Mouse (Mus musculus): ENCODE data around the gene Asic2. TPM values are rescaled to one million over a fixed set of nuclear protein-coding genes. Genes with fewer than 3 reads are reported as not detected.

The Asic2 gene
- polyA plus RNA-seq, 1 experiment from 2014 or later: not detected

- ATAC-seq (ENCODE audit: low read depth) (no peak), DNase-seq (no peak)
- WGBS (ENCODE audit: insufficient replicate concordance): 45% methylated on average over 4 of the region's 4 CpGs
Observed at GRCm38 (mm10) chr11:80913408-80914024, 1054.7 kb downstream of the Asic2 start.

GRCm38 (mm10) chr11:80912721-80913120 is 1055.5 kb downstream of the Asic2 start:
- WGBS (ENCODE audit: insufficient replicate concordance): 64% methylated on average over 5 of the region's 5 CpGs

More at GRCm38 (mm10) chr11:80913408-80914024, 1054.7 kb downstream of the Asic2 start:
- Histone ChIP-seq H3K27ac (no peak overlapping the region), H3K4me2 (no peak overlapping the region), H3K27me3 (no peaks in the 10 kb centered on the region), H3K9me3 (replicated peaks) (no peaks in the 10 kb centered on the region), H3K36me3 (no peaks in the 10 kb centered on the region), H3K4me1 (replicated peaks) (no peaks in the 10 kb centered on the region), H3K4me3 (replicated peaks) (no peak overlapping the region), H3K9ac (no peak overlapping the region)

GRCm38 (mm10) chr11:80907820-80908219 is 1060.4 kb downstream of the Asic2 start:
- no peaks in the 10 kb centered on the region for H3K36me3 ChIP-seq
- no peak for DNase-seq
- no peak overlapping the region for H3K27ac ChIP-seq
- ATAC-seq (ENCODE audit: low read depth): no peak
- peaks cover 3% of the 10 kb centered on the region; the same call in 1 of the 2 replicates for H3K27me3 ChIP-seq
- 67% methylated on average over 6 of the region's 6 CpGs for WGBS (ENCODE audit: insufficient replicate concordance)
- H3K4me1 ChIP-seq (replicated peaks): no peaks in the 10 kb centered on the region
- H3K9me3 ChIP-seq (replicated peaks): no peaks in the 10 kb centered on the region
- no peak overlapping the region for H3K4me2 ChIP-seq
- no peak overlapping the region for H3K9ac ChIP-seq
- no peak overlapping the region for H3K4me3 ChIP-seq (replicated peaks)

More at GRCm38 (mm10) chr11:80912721-80913120, 1055.5 kb downstream of the Asic2 start:
- no peak for DNase-seq
- H3K4me1 ChIP-seq (replicated peaks): no peaks in the 10 kb centered on the region
- no peak for ATAC-seq (ENCODE audit: low read depth)
- H3K36me3 ChIP-seq: no peaks in the 10 kb centered on the region
- no peak overlapping the region for H3K4me2 ChIP-seq
- no peak overlapping the region for H3K9ac ChIP-seq
- no peaks in the 10 kb centered on the region for H3K27me3 ChIP-seq
- H3K27ac ChIP-seq: no peak overlapping the region
- no peak overlapping the region for H3K4me3 ChIP-seq (replicated peaks)
- H3K9me3 ChIP-seq (replicated peaks): no peaks in the 10 kb centered on the region

- no peak overlapping the region for H3K4me2 ChIP-seq
- DNase-seq: no peak
Observed at GRCm38 (mm10) chr11:80906456-80906855, 1061.8 kb downstream of the Asic2 start.

GRCm38 (mm10) chr11:80904559-80904958 is 1063.7 kb downstream of the Asic2 start:
- DNase-seq (no peak), ATAC-seq (ENCODE audit: low read depth) (no peak)
- Histone ChIP-seq H3K4me2 (no peak overlapping the region), H3K27me3 (peaks cover 3% of the 10 kb centered on the region; the same call in 1 of the 2 replicates), H3K9me3 (replicated peaks) (no peaks in the 10 kb centered on the region), H3K9ac (no peak overlapping the region), H3K27ac (no peak overlapping the region), H3K36me3 (no peaks in the 10 kb centered on the region), H3K4me3 (replicated peaks) (no peak overlapping the region), H3K4me1 (replicated peaks) (no peaks in the 10 kb centered on the region)
- WGBS (ENCODE audit: insufficient replicate concordance): 77% methylated on average over 2 of the region's 2 CpGs

More at GRCm38 (mm10) chr11:80906456-80906855, 1061.8 kb downstream of the Asic2 start:
- no peaks in the 10 kb centered on the region for H3K9me3 ChIP-seq (replicated peaks)
- no peaks in the 10 kb centered on the region for H3K36me3 ChIP-seq
- no peak overlapping the region for H3K27ac ChIP-seq
- WGBS (ENCODE audit: insufficient replicate concordance): 19% methylated on average over 4 of the region's 4 CpGs
- no peak overlapping the region for H3K9ac ChIP-seq
- H3K4me1 ChIP-seq (replicated peaks): no peaks in the 10 kb centered on the region
- ATAC-seq (ENCODE audit: low read depth): no peak
- no peak overlapping the region for H3K4me3 ChIP-seq (replicated peaks)
- H3K27me3 ChIP-seq: peaks cover 3% of the 10 kb centered on the region; the same call in 1 of the 2 replicates

GRCm38 (mm10) chr11:80903426-80903825 is 1064.8 kb downstream of the Asic2 start:
- 82% methylated on average over 10 of the region's 10 CpGs for WGBS (ENCODE audit: insufficient replicate concordance)
- Histone ChIP-seq H3K4me1 (replicated peaks) (no peaks in the 10 kb centered on the region), H3K4me2 (no peak overlapping the region), H3K9ac (no peak overlapping the region), H3K27ac (no peak overlapping the region), H3K27me3 (peaks cover 3% of the 10 kb centered on the region; the same call in 1 of the 2 replicates), H3K9me3 (replicated peaks) (no peaks in the 10 kb centered on the region), H3K4me3 (replicated peaks) (no peak overlapping the region), H3K36me3 (no peaks in the 10 kb centered on the region)
- no peak for DNase-seq
- ATAC-seq (ENCODE audit: low read depth): no peak

GRCm38 (mm10) chr11:80902664-80903063 is 1065.6 kb downstream of the Asic2 start:
- H3K4me2 ChIP-seq: no peak overlapping the region
- no peaks in the 10 kb centered on the region for H3K36me3 ChIP-seq
- no peak for ATAC-seq (ENCODE audit: low read depth)
- DNase-seq: no peak
- no peak overlapping the region for H3K27ac ChIP-seq
- H3K9ac ChIP-seq: no peak overlapping the region
- H3K9me3 ChIP-seq (replicated peaks): no peaks in the 10 kb centered on the region
- no peaks in the 10 kb centered on the region for H3K4me1 ChIP-seq (replicated peaks)
- WGBS (ENCODE audit: insufficient replicate concordance): 48% methylated on average over 7 of the region's 7 CpGs
- H3K4me3 ChIP-seq (replicated peaks): no peak overlapping the region
- peaks cover 3% of the 10 kb centered on the region; the same call in 1 of the 2 replicates for H3K27me3 ChIP-seq

- H3K36me3 ChIP-seq: no peaks in the 10 kb centered on the region
- ATAC-seq (ENCODE audit: low read depth) (no peak), DNase-seq (no peak)
- H3K4me3 ChIP-seq (replicated peaks): no peak overlapping the region
- no peak overlapping the region for H3K9ac ChIP-seq
- no peak overlapping the region for H3K4me2 ChIP-seq
- 56% methylated on average over 4 of the region's 4 CpGs for whole genome bisulfite sequencing (ENCODE audit: insufficient replicate concordance)
- no peak overlapping the region for H3K27ac ChIP-seq
- H3K9me3 ChIP-seq (replicated peaks): no peaks in the 10 kb centered on the region
- no peaks in the 10 kb centered on the region for H3K4me1 ChIP-seq (replicated peaks)
- H3K27me3 ChIP-seq: peaks cover 3% of the 10 kb centered on the region; the same call in 1 of the 2 replicates
Observed at GRCm38 (mm10) chr11:80900555-80900954, 1067.7 kb downstream of the Asic2 start.

- no peaks in the 10 kb centered on the region for H3K4me1 ChIP-seq (replicated peaks)
- H3K9ac ChIP-seq: no peak overlapping the region
- no peak overlapping the region for H3K27ac ChIP-seq
- H3K9me3 ChIP-seq (replicated peaks): no peaks in the 10 kb centered on the region
- no peak overlapping the region for H3K4me2 ChIP-seq
- no peaks in the 10 kb centered on the region; the same call in 1 of the 2 replicates for H3K27me3 ChIP-seq
- DNase-seq (no peak), ATAC-seq (ENCODE audit: low read depth) (no peak)
- H3K4me3 ChIP-seq (replicated peaks): no peak overlapping the region
- 71% methylated on average over 3 of the region's 3 CpGs for WGBS (ENCODE audit: insufficient replicate concordance)
- H3K36me3 ChIP-seq: no peaks in the 10 kb centered on the region
Observed at GRCm38 (mm10) chr11:80895853-80896252, 1072.4 kb downstream of the Asic2 start.

GRCm38 (mm10) chr11:80889336-80890063 is 1078.8 kb downstream of the Asic2 start:
- H3K27ac ChIP-seq: no peak overlapping the region
- 10% methylated on average over 7 of the region's 7 CpGs for WGBS (ENCODE audit: insufficient replicate concordance)
- peaks cover 14% of the 10 kb centered on the region for H3K27me3 ChIP-seq
- H3K4me2 ChIP-seq: no peak overlapping the region
- H3K4me3 ChIP-seq (replicated peaks): no peak overlapping the region
- H3K4me1 ChIP-seq (replicated peaks): no peaks in the 10 kb centered on the region
- H3K9ac ChIP-seq: no peak overlapping the region
- ATAC-seq (ENCODE audit: low read depth) (no peak), DNase-seq (no peak)
- H3K36me3 ChIP-seq: no peaks in the 10 kb centered on the region
- H3K9me3 ChIP-seq (replicated peaks): no peaks in the 10 kb centered on the region

- DNase-seq: no peak
- no peak overlapping the region for H3K27ac ChIP-seq
- H3K36me3 ChIP-seq: no peaks in the 10 kb centered on the region
- no peaks in the 10 kb centered on the region for H3K4me1 ChIP-seq (replicated peaks)
- no peak overlapping the region for H3K9ac ChIP-seq
- 47% methylated on average over 3 of the region's 3 CpGs for WGBS (ENCODE audit: insufficient replicate concordance)
- no peak overlapping the region for H3K4me3 ChIP-seq (replicated peaks)
- no peaks in the 10 kb centered on the region for H3K9me3 ChIP-seq (replicated peaks)
- no peak overlapping the region for H3K4me2 ChIP-seq
- ATAC-seq (ENCODE audit: low read depth): no peak
- H3K27me3 ChIP-seq: peaks cover 14% of the 10 kb centered on the region
Observed at GRCm38 (mm10) chr11:80887021-80887420, 1081.2 kb downstream of the Asic2 start.

Data from liver, embryonic 13.5 days (tissue).